Mouse (Mus musculus) CH12.LX (cell line): Measurements from ENCODE around the gene Efs. TPM values are rescaled to one million over a fixed set of nuclear protein-coding genes. Genes with fewer than 3 reads are reported as not detected.
"Not testable (repeated sequence)": the region's sequence is repeated elsewhere in the genome, so short reads cannot be mapped to it uniquely, and the experiment has no call there.

Experiments used
- DNase-seq: peaks from one replicate; pipeline ENCODE4 v3.0.0-alpha.2; 2013; ENCODE audit errors: extremely low read depth
- H3K27ac ChIP-seq: 2 replicates; pipeline ENCODE4 v1.5.1; 2012; ENCODE audit warnings: low read depth, mild to moderate bottlenecking, control low read depth, moderate library complexity; ENCODE audit not compliant: insufficient read depth
- H3K27me3 ChIP-seq: replicated peaks from 2 replicates; pipeline ENCODE3; 2012; ENCODE audit warnings: inconsistent platforms
- H3K36me3 ChIP-seq, 2 experiments: replicated peaks in 1 of 2; 2 replicates each; pipeline versions ENCODE3 to v1.6.1; 2012; ENCODE audit warnings: inconsistent platforms in 1 of 2, low read length in 1 of 2, mild to moderate bottlenecking in 1 of 2, mixed read lengths in 1 of 2, moderate library complexity in 1 of 2; ENCODE audit not compliant: control insufficient read depth in 1 of 2, insufficient read depth in 1 of 2
- H3K4me1 ChIP-seq, 2 experiments: 2 replicates each; pipeline ENCODE4 v1.6.1; 2012; ENCODE audit warnings: inconsistent platforms in 1 of 2, moderate library complexity in 1 of 2; ENCODE audit not compliant: insufficient read depth in 2 of 2, control insufficient read depth in 1 of 2
- H3K4me2 ChIP-seq: 2 replicates; pipeline ENCODE4 v1.6.1; 2012; ENCODE audit warnings: low read depth, mild to moderate bottlenecking, control low read depth; ENCODE audit not compliant: poor library complexity, insufficient read depth, severe bottlenecking
- H3K4me3 ChIP-seq, 3 experiments: fragments of 150-350 bp in 1 of 3; sonication (generic) in 1 of 3; replicated peaks in 1 of 3; 2 replicates each; pipeline versions ENCODE3 to v1.5.1; 2011 to 2012; ENCODE audit warnings: low read depth in 2 of 3, low read length in 2 of 3, mild to moderate bottlenecking in 2 of 3, moderate library complexity in 2 of 3, control low read depth in 1 of 3, improper control_type of control experiment in 1 of 3, inconsistent platforms in 1 of 3, mixed read lengths in 1 of 3; ENCODE audit not compliant: poor library complexity in 1 of 3
- H3K79me2 ChIP-seq: replicated peaks from 2 replicates; pipeline ENCODE4 v1.6.1; 2012; ENCODE audit warnings: mild to moderate bottlenecking, moderate library complexity; ENCODE audit not compliant: control insufficient read depth, poor library complexity, insufficient read depth, severe bottlenecking; ENCODE audit errors: extremely low read depth
- H3K9ac ChIP-seq: 2 replicates; pipeline ENCODE4 v1.6.1; 2012; ENCODE audit warnings: low read depth, mild to moderate bottlenecking, control low read depth, moderate library complexity; ENCODE audit not compliant: insufficient read depth
- H3K9me3 ChIP-seq: replicated peaks from 2 replicates; pipeline ENCODE3; 2012; ENCODE audit warnings: low read length, inconsistent platforms, mixed read lengths
- BHLHE40 ChIP-seq: IDR thresholded peaks from 2 replicates; pipeline ENCODE4 v1.6.1; 2011; ENCODE audit warnings: mild to moderate bottlenecking, low read depth, low read length, improper control_type of control experiment
- CHD2 ChIP-seq: IDR thresholded peaks from 2 replicates; pipeline ENCODE4 v1.6.1; 2011; ENCODE audit warnings: low read length, improper control_type of control experiment
- EP300 ChIP-seq: IDR thresholded peaks from 2 replicates; pipeline ENCODE4 v1.6.1; 2011; ENCODE audit warnings: low read length, improper control_type of control experiment
- GABPA ChIP-seq: IDR thresholded peaks from 2 replicates; pipeline ENCODE4 v1.6.1; 2012; ENCODE audit warnings: low read depth, low read length, improper control_type of control experiment, inconsistent platforms; ENCODE audit not compliant: insufficient replicate concordance
- IRF4 ChIP-seq: IDR thresholded peaks from 2 replicates; pipeline ENCODE4 v1.6.1; 2014; ENCODE audit warnings: low read depth, mild to moderate bottlenecking, inconsistent platforms, low read length, improper control_type of control experiment
- JUN ChIP-seq: IDR thresholded peaks from 2 replicates; pipeline ENCODE4 v1.6.1; 2011; ENCODE audit warnings: low read depth, mild to moderate bottlenecking, low read length, improper control_type of control experiment, moderate library complexity; ENCODE audit not compliant: insufficient read depth
- JUND ChIP-seq: conservative IDR thresholded peaks from 2 replicates; pipeline ENCODE4 v1.6.1; 2011; ENCODE audit warnings: low read depth, low read length, improper control_type of control experiment
- NELFE ChIP-seq: IDR thresholded peaks from 2 replicates; pipeline ENCODE4 v1.6.1; 2011; ENCODE audit warnings: low read depth, low read length, improper control_type of control experiment
- RAD21 ChIP-seq: IDR thresholded peaks from 2 replicates; pipeline ENCODE4 v1.6.1; 2011; ENCODE audit warnings: low read depth, mild to moderate bottlenecking, low read length, improper control_type of control experiment, moderate library complexity
- ZMIZ1 ChIP-seq: IDR thresholded peaks from 2 replicates; pipeline ENCODE4 v1.6.1; 2012; ENCODE audit warnings: low read depth, mild to moderate bottlenecking, inconsistent platforms, low read length, improper control_type of control experiment
- dilution Hi-C: fragments of 300-500 bp; cut with MboI; formaldehyde crosslinking; loops from 2 replicates; pipeline ENCODE4 v1.14.3; 2020; ENCODE audit warnings: low sequenced_read_pairs; ENCODE audit not compliant: extremely low pct_unique_long_range_greater_than_20kb, extremely low pct_ligation_motif_present
- in situ Hi-C: fragments of 300-500 bp; cut with MboI; formaldehyde crosslinking; loops from 3 replicates; pipeline ENCODE4 v1.14.3; 2019; ENCODE audit warnings: low sequenced_read_pairs, low pct_ligation_motif_present, low pct_unique_long_range_greater_than_20kb, mixed read lengths
- polyA plus RNA-seq: library from polyadenylated mRNA; unstranded; fragments of >175 nt; gene quantifications from 2 replicates; pipeline ENCODE4 v1.2.1, GENCODE M21; 2012; ENCODE audit warnings: low read depth; ENCODE audit not compliant: insufficient read length
- total RNA-seq, 2 experiments: library from RNA; depleted of rRNA; stranded (reverse); fragments of 300-350 nt in 1 of 2; fragments of >200 nt in 1 of 2; gene quantifications; 2 replicates each; pipeline ENCODE4 v1.2.3; 2012 to 2014

Gene Efs
- total and polyA plus RNA-seq, 3 experiments: not detected

DNA sequence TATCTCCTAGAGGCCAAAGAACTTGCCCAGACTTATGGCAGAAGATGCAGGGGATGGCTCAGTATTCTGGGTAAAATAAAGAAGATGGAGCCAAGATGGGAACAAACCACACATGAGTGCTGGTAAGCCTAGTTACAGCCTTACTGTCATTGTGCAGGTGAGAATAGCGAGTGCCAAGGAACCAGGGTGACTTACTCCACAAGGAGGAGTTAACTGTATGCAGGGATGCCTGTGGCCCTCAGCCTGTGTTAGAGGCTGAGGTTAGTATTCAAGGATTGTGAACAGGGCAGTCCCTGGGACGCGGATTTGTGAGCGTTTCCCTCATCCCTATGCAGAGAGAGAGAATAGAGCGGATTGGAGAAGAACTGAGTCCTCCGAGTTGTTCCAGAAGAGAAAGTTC, 25.7 kb upstream of the Efs start:
- no peaks in the 10 kb centered on the region for H3K79me2 ChIP-seq
- in situ Hi-C loops: no loop called here
- peaks cover 58% of the 10 kb centered on the region for H3K27me3 ChIP-seq
- H3K36me3 ChIP-seq: no peaks in the 10 kb centered on the region
- H3K4me2 ChIP-seq: no peak overlapping the region
- H3K4me1 ChIP-seq: peaks cover 0 to 2% of the 10 kb centered on the region in 2 experiments; a peak in 2 of 4 replicates
- no peak for DNase-seq
- H3K9ac ChIP-seq: no peak overlapping the region
- no peaks in the 10 kb centered on the region for H3K9me3 ChIP-seq
- TF ChIP-seq ZMIZ1: no peak
- TF ChIP-seq JUND: no peak
- TF ChIP-seq GABPA: no peak
- no peak for TF ChIP-seq EP300
- no peak for TF ChIP-seq JUN
- TF ChIP-seq RAD21: no peak
- H3K4me3 ChIP-seq: no peak overlapping the region
- H3K27ac ChIP-seq: no peak overlapping the region
- dilution Hi-C loops: no loop called here

DNA sequence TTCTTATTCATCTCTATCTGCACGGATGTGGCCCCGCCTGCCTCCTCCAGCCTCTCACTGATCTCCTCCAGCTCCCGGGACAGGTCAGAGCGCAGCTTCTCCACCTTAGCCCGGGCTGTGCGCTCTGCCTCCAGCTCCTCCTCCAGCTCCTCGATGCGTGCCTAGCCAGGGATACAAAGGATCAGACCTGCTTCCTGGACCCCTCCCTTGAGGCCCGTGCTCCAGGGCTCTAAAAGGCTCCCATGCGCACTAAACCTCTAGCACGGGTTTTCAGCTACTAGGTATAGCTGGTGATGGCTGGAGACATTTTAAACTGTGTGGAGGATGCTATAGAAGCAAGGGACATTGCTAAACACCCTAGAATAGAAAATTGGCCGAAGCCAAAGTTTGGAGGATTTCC, 24.6 kb upstream of the Efs start:
- Histone ChIP-seq H3K9ac (no peak overlapping the region), H3K27me3 (peaks cover 55% of the 10 kb centered on the region), H3K36me3 (no peaks in the 10 kb centered on the region), H3K4me2 (no peak overlapping the region), H3K79me2 (no peaks in the 10 kb centered on the region), H3K27ac (no peak overlapping the region), H3K4me1 (peaks cover 6 to 13% of the 10 kb centered on the region in 2 experiments), H3K9me3 (no peaks in the 10 kb centered on the region), H3K4me3 (no peak overlapping the region)
- in situ Hi-C loops: no loop called here
- dilution Hi-C loops: no loop called here
- DNase-seq: no peak
- TF ChIP-seq CHD2 (no peak), JUN (no peak), IRF4 (no peak)

DNA sequence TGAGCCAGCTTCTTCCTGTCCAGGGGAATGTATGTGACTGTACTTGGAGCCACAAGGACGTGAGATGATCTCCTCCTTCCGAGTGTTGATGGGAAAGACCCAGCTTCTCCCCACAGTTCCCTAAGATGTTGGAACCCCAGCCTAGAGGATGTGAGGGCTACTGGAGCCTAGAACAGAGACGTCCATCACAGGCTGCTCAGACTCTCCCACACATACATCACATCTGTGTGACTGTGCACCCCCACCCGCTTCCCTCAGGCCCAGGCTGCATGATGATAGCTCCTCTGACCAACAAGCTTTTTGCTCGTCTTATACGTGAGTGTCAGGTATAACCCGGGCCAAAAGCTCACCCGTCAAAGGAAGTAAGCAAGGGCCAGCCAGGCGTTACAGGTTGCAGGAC, 22.9 kb upstream of the Efs start:
- peaks cover 7 to 20% of the 10 kb centered on the region in 2 experiments for H3K4me1 ChIP-seq
- H3K4me2 ChIP-seq: no peak overlapping the region
- TF ChIP-seq RAD21 (no peak), BHLHE40 (no peak), NELFE (no peak), IRF4 (no peak)
- DNase-seq: no peak
- H3K27ac ChIP-seq: no peak overlapping the region
- dilution Hi-C loops (no loop called here), in situ Hi-C loops (no loop called here)
- H3K79me2 ChIP-seq: no peaks in the 10 kb centered on the region
- H3K36me3 ChIP-seq: no peaks in the 10 kb centered on the region
- no peaks in the 10 kb centered on the region for H3K9me3 ChIP-seq
- H3K27me3 ChIP-seq: peaks cover 50% of the 10 kb centered on the region
- H3K9ac ChIP-seq: no peak overlapping the region
- H3K4me3 ChIP-seq: no peak overlapping the region

DNA sequence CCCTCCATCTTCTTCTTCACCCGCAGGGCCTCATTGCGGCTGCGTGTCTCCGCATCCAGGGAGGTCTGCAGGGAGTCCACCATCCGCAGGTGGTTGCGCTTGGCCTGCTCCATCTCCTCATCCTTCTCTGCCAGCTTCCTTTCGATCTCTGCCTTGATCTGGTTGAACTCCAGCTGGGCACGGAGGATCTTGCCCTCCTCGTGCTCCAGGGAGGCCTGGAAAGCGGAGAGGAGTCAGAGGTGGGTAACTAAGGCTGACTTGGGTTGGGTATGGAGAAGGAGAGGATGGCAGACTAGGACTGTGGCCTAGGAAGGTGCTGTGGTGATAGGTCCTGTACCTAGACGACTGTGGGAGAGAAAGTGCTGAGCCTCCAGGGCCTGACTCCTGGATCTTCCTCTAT, 21.1 kb upstream of the Efs start:
- dilution Hi-C loops, in situ Hi-C loops, H3K79me2 ChIP-seq: not testable (repeated sequence)

More for the DNA sequence above, 21.1 kb upstream of the Efs start:
- not testable (repeated sequence) for H3K4me2 ChIP-seq, DNase-seq, H3K9ac ChIP-seq, H3K9me3 ChIP-seq, H3K27ac ChIP-seq, H3K36me3 ChIP-seq, H3K4me3 ChIP-seq
- peaks cover 7 to 20% of the 10 kb centered on the region in 2 experiments for H3K4me1 ChIP-seq
- peaks cover 51% of the 10 kb centered on the region for H3K27me3 ChIP-seq
